Comparison of ENCODE assay signal across 7 mouse cellular contexts in the genomic region with DNA sequence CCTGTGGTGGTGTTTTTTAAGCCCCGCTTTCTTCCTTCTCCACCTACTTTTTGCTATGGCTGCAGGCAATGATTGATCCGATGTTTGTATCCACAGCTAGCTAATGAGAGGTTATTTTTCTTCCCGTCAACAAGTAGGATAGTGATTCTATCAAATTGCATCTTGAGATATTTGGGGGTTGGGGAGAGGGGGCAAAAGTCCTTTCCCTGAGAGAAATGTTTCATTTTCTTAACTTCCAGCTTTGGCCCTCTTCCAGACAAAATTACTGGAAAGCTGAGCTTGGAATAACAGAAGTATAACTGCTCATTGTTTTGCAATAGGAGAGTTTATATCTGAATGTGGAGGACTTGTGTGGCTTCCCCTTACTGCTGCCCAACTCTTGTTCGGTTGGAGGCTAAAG. TPM values are rescaled to one million over a fixed set of nuclear protein-coding genes. Genes with fewer than 3 reads are reported as not detected.
DNase-seq lines count a peak whose midpoint lies in the region; ATAC-seq and TF ChIP-seq lines count a peak whose summit lies in the region.

No protein-coding gene starts in this region.

- H3K9ac ChIP-seq in lung, embryonic 14.5 days = no peak overlapping the region
- H3K9ac ChIP-seq in limb, embryonic 13.5 days = no peak overlapping the region
- no peak overlapping the region for H3K9ac ChIP-seq in neural tube, embryonic 15.5 days (replicated peaks)

- peak; percentile 61 for DNase-seq in lung, embryonic 14.5 days
- no peak for DNase-seq in lung, postnatal 10 days
- no peak for DNase-seq in cerebellum, postnatal 25 days

- peak overlapping the region; percentile 91; the same call in 1 of the 2 replicates for H3K4me3 ChIP-seq in lung, embryonic 14.5 days (ENCODE audit: low read depth, low read length)
- H3K4me3 ChIP-seq in embryonic fibroblast, embryonic 13.5 days (ENCODE audit: insufficient read depth, low read length) = peak overlapping the region; percentile 4; the same call in 1 of the 2 replicates
- peak overlapping the region; percentile 82 for H3K4me3 ChIP-seq in limb, embryonic 13.5 days
- H3K4me3 ChIP-seq in neural tube, embryonic 15.5 days (replicated peaks) = peak overlapping the region; percentile 98

- peak overlapping the region; percentile 85 for H3K4me2 ChIP-seq in lung, embryonic 14.5 days
- H3K4me2 ChIP-seq in limb, embryonic 13.5 days (replicated peaks) = peak overlapping the region; percentile 82
- H3K4me2 ChIP-seq in neural tube, embryonic 15.5 days = peak overlapping the region; percentile 67

- TF ChIP-seq CTCF in lung, embryonic 14.5 days (IDR thresholded peaks at IDR 0.05; ENCODE audit: low read depth) = no peak
- no peak for TF ChIP-seq CTCF in embryonic fibroblast, embryonic 13.5 days (IDR thresholded peaks at IDR 0.05; ENCODE audit: borderline replicate concordance, insufficient read depth, low read length)

- H3K27me3 ChIP-seq in lung, embryonic 14.5 days (ENCODE audit: insufficient read depth, low read length) = peaks cover 6% of the 10 kb centered on the region; the same call in 1 of the 2 replicates
- H3K27me3 ChIP-seq in limb, embryonic 13.5 days = peaks cover 12% of the 10 kb centered on the region; the same call in 1 of the 2 replicates
- H3K27me3 ChIP-seq in neural tube, embryonic 15.5 days (replicated peaks) = 0 out of 2 replicates have a peak, but pooled peaks cover 2% of the 10 kb centered on the region

- no peaks in the 10 kb centered on the region for H3K4me1 ChIP-seq in lung, embryonic 14.5 days (ENCODE audit: insufficient read depth)
- no peaks in the 10 kb centered on the region for H3K4me1 ChIP-seq in embryonic fibroblast, embryonic 13.5 days (ENCODE audit: control insufficient read depth, insufficient read depth, low read length)
- H3K4me1 ChIP-seq in limb, embryonic 13.5 days = peaks cover 4% of the 10 kb centered on the region; the same call in 1 of the 2 replicates
- H3K4me1 ChIP-seq in neural tube, embryonic 15.5 days = peaks cover 20% of the 10 kb centered on the region

- ATAC-seq in lung, embryonic 14.5 days (ENCODE audit: insufficient read depth) = no peak
- ATAC-seq in limb, embryonic 13.5 days (ENCODE audit: low FRiP score, low read depth) = no peak
- no peak for ATAC-seq in neural tube, embryonic 15.5 days (ENCODE audit: low FRiP score)
- no peak for ATAC-seq in inflammation-experienced regulatory T-cells, adult 6 months

- WGBS in lung, embryonic 14.5 days = 25% methylated on average over 4 of the region's 4 CpGs
- WGBS in limb, embryonic 13.5 days = 34% methylated on average over 4 of the region's 4 CpGs
- WGBS in neural tube, embryonic 15.5 days = 59% methylated on average over 4 of the region's 4 CpGs

- no peaks in the 10 kb centered on the region for H3K36me3 ChIP-seq in lung, embryonic 14.5 days (ENCODE audit: insufficient read depth)
- H3K36me3 ChIP-seq in limb, embryonic 13.5 days = no peaks in the 10 kb centered on the region
- H3K36me3 ChIP-seq in neural tube, embryonic 15.5 days = no peaks in the 10 kb centered on the region

- H3K9me3 ChIP-seq in lung, embryonic 14.5 days (ENCODE audit: low read depth, low read length) = no peaks in the 10 kb centered on the region
- H3K9me3 ChIP-seq in limb, embryonic 13.5 days = no peaks in the 10 kb centered on the region
- H3K9me3 ChIP-seq in neural tube, embryonic 15.5 days (replicated peaks) = no peaks in the 10 kb centered on the region

- no peak for TF ChIP-seq POLR2A in embryonic fibroblast, embryonic 13.5 days (IDR thresholded peaks at IDR 0.05; ENCODE audit: low read depth, low read length)

- H3K27ac ChIP-seq in lung, embryonic 14.5 days (ENCODE audit: low read depth) = no peak overlapping the region
- peak overlapping the region; percentile 39 for H3K27ac ChIP-seq in embryonic fibroblast, embryonic 13.5 days (ENCODE audit: insufficient read depth, low read length)
- H3K27ac ChIP-seq in limb, embryonic 13.5 days = no peak overlapping the region
- H3K27ac ChIP-seq in neural tube, embryonic 15.5 days (replicated peaks) = no peak overlapping the region

RNA-seq across cellular contexts. Expression of gene Fndc3a, which starts 1.3 kb away (rescaled TPM):
- polyA plus RNA-seq in lung, embryonic 14.5 days (2014; fragmentation: Nextera tagmentation; extraction: Ambion mirVana) = 26.5 and 30.2 TPM in 2 replicates
- polyA plus RNA-seq in embryonic fibroblast, embryonic 13.5 days (2011; ENCODE audit: insufficient read length, low read depth, missing spikeins) = 109 and 117 TPM in 2 replicates
- polyA plus RNA-seq in limb, embryonic 13.5 days (2015; fragmentation: Nextera tagmentation; extraction: Ambion mirVana) = 52.3 and 54.0 TPM in 2 replicates
- 53.6 and 57.2 TPM in 2 replicates for polyA plus RNA-seq in neural tube, embryonic 15.5 days (2015; fragmentation: Nextera tagmentation; extraction: Ambion mirVana)
- polyA plus RNA-seq in inflammation-experienced regulatory T-cells, adult 6 months (2017; shearing (Covaris generic)) = 10 to 100 TPM; 13.7 to 24.8 (median 19.6) TPM

Comparison
In these comparisons a context has a peak if more than half of its experiments do, and no peak if none do; other contexts are left out.
1. H3K4me3 ChIP-seq: peak in every context shown above with its lines; median percentile 98 in neural tube, embryonic 15.5 days; 91 in lung, embryonic 14.5 days; 82 in limb, embryonic 13.5 days; 4 in embryonic fibroblast, embryonic 13.5 days.